Mouse (Mus musculus) hindbrain, embryonic 16.5 days (tissue): ENCODE results near the gene Lct. TPM values are rescaled to one million over a fixed set of nuclear protein-coding genes. Genes with fewer than 3 reads are reported as not detected.
A peak's percentile ranks its signal among the peaks of the same experiment; 100 is the strongest.
"Not testable (repeated sequence)": the region's sequence is repeated elsewhere in the genome, so short reads cannot be mapped to it uniquely, and the experiment has no call there.

Experiments used
- ATAC-seq: fragments of 200-750 bp; cut with Nextera tagmentation; 2 replicates; pipeline ENCODE4 v1.8.0; 2017; ENCODE audit warnings: moderate TSS enrichment, moderate library complexity
- H3K27ac ChIP-seq: fragments of 300-500 bp; sonication (generic); 2 replicates; pipeline ENCODE4 v1.5.1; 2014; ENCODE audit warnings: low read depth, mild to moderate bottlenecking, control low read depth, low read length, moderate library complexity
- H3K27me3 ChIP-seq: fragments of 300-500 bp; sonication (generic); replicated peaks from 2 replicates; pipeline ENCODE4 v1.6.1; 2014; ENCODE audit warnings: low read length; ENCODE audit not compliant: control insufficient read depth, insufficient read depth
- H3K36me3 ChIP-seq: fragments of 300-500 bp; sonication (generic); 2 replicates; pipeline ENCODE4 v1.6.1; 2014; ENCODE audit warnings: mild to moderate bottlenecking, low read length, moderate library complexity, mixed read lengths; ENCODE audit not compliant: control insufficient read depth, insufficient read depth
- H3K4me1 ChIP-seq: fragments of 300-500 bp; sonication (generic); 2 replicates; pipeline ENCODE4 v1.6.1; 2014; ENCODE audit warnings: low read depth, low read length; ENCODE audit not compliant: control insufficient read depth, insufficient read depth
- H3K4me2 ChIP-seq: fragments of 300-500 bp; sonication (generic); 2 replicates; pipeline ENCODE4 v1.6.1; 2014; ENCODE audit warnings: mild to moderate bottlenecking, low read length, control low read depth, moderate library complexity
- H3K4me3 ChIP-seq: fragments of 300-500 bp; sonication (generic); 2 replicates; pipeline ENCODE4 v1.5.1; 2014; ENCODE audit warnings: mild to moderate bottlenecking, low read length, control low read depth, moderate library complexity
- H3K9ac ChIP-seq: fragments of 300-500 bp; sonication (generic); 2 replicates; pipeline ENCODE4 v1.6.1; 2014; ENCODE audit warnings: low read depth, mild to moderate bottlenecking, control low read depth, low read length, moderate library complexity
- H3K9me3 ChIP-seq: fragments of 300-500 bp; sonication (generic); 2 replicates; pipeline ENCODE4 v1.6.1; 2014; ENCODE audit warnings: mild to moderate bottlenecking, low read length, moderate library complexity; ENCODE audit not compliant: control insufficient read depth
- whole genome bisulfite sequencing: fragments of 180-500 bp; shearing (Covaris S2); extraction: QIAGEN DNeasy Blood & Tissue Kit; methylation state at CpG from one replicate; pipeline ENCODE4 v1.1.7; 2014; 5-methylcytosine and 5-hydroxymethylcytosine counted together
- polyA plus RNA-seq: library from polyadenylated mRNA; unstranded; fragments of >200 nt; fragmentation: Nextera tagmentation; extraction: Ambion mirVana; gene quantifications from 2 replicates; pipeline ENCODE4 v1.2.1, GENCODE M21; 2015

The Lct gene
- polyA plus RNA-seq, 1 experiment from 2014 or later: 1.0 TPM

DNA sequence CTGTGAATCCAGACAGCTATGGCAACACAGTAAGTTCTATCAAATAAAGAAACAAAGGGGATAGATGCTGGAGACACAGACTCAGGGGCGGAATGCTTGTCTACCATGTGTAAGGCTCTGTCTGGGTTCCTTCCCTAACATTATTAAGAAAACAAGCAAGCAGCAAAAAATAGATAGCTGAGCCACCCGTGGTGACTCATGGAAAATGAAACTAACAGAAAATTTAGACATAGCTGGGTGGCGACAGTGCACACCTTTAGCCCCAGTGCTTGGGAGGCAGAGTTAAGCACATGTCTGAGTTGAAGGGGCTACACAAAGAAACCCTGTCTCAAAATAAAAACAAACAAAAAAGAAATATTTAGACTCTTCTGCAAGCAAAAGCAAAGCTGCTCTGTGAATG, 29.3 kb upstream of the Lct start:
- WGBS: 56% methylated on average over 3 of the region's 3 CpGs
- Histone ChIP-seq H3K4me2 (peak overlapping the region; percentile 31), H3K27me3 (no peaks in the 10 kb centered on the region), H3K4me3 (no peak overlapping the region), H3K27ac (no peak overlapping the region), H3K9ac (peak overlapping the region; percentile 22; the same call in 1 of the 2 replicates), H3K9me3 (no peaks in the 10 kb centered on the region), H3K36me3 (peaks cover 3% of the 10 kb centered on the region; the same call in 1 of the 2 replicates), H3K4me1 (peaks cover 6% of the 10 kb centered on the region)
- ATAC-seq: no peak

DNA sequence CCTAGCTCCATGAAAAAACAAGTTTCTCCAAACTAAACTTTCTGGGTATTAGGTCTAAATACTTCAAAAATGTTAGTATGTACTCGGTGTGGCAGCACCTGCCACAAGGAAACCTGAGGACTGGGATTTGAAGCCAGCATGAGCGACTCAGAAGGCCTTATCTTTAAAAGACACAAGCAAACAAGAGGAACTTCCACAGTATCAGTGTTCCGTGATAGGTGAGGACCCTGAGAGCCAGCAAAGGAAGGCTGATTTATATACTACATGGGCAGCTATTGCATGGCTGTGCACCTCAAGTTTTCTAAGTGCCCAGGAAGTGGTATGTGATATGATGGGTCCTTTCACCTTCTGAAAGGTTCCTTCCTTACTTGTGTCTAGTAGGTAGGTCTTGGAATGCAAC, 25.0 kb upstream of the Lct start:
- Histone ChIP-seq H3K9ac (no peak overlapping the region), H3K27me3 (no peaks in the 10 kb centered on the region), H3K27ac (no peak overlapping the region), H3K9me3 (no peaks in the 10 kb centered on the region), H3K4me1 (0 out of 2 replicates have a peak, but pooled peaks cover 2% of the 10 kb centered on the region), H3K4me2 (no peak overlapping the region), H3K4me3 (no peak overlapping the region), H3K36me3 (0 out of 2 replicates have a peak, but pooled peaks cover 5% of the 10 kb centered on the region)
- no peak for ATAC-seq
- WGBS: 95% methylated on average over 3 of the region's 3 CpGs

DNA sequence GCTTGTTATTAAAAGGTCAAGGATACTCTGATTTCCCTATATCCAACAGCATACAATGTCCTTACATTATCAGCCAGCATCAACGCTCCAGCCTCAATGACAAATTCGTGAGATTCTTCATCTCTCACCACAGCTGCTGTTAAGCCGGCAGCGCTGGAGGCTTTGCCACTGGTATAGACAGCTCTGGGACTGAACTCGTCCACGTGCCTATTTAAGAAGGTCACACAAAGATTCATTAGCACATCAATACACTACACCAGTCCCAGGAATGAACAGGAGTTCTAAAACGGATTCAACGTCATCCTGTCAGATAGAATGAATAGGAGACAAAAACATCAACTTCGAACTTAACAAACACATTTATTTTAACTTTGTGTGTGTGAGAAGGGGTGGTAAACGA, 16.1 kb upstream of the Lct start:
- H3K4me2 ChIP-seq: no peak overlapping the region
- H3K27ac ChIP-seq: no peak overlapping the region
- no peak overlapping the region for H3K4me3 ChIP-seq
- H3K9ac ChIP-seq: no peak overlapping the region
- no peaks in the 10 kb centered on the region for H3K9me3 ChIP-seq
- no peaks in the 10 kb centered on the region for H3K4me1 ChIP-seq
- 29% methylated on average over 10 of the region's 10 CpGs for WGBS
- ATAC-seq: no peak
- no peaks in the 10 kb centered on the region for H3K27me3 ChIP-seq
- H3K36me3 ChIP-seq: peaks cover 27% of the 10 kb centered on the region

DNA sequence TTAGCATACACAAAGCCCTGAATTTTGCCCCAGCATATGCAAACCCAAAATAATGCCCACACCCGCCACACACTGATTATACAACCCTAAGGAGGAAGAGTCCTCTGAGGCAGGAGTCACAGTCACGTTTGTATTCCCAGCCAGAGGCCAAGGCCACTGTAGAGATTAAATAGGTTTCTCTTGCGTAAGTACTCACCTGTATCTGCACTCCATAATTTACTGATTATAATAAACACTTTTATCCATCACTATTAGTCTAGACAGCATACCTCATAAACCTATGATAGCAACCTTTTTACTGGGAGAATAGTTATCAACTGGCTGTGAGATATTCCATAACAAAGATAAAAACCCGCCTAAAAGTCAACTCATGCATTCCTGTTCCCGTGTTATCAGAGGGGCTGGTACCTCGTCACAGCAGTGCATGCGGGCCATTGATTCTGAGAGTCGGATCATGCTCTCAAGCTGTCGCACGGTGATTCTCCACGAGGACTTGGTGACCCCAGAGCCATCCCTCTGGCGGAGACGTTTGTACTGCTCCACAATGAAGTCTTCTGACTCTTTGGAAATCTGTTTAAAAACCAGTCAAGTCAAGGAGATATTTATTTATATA, 9.7 kb upstream of the Lct start:
- Histone ChIP-seq H3K36me3 (peaks cover 22% of the 10 kb centered on the region), H3K27ac (no peak overlapping the region)

DNA sequence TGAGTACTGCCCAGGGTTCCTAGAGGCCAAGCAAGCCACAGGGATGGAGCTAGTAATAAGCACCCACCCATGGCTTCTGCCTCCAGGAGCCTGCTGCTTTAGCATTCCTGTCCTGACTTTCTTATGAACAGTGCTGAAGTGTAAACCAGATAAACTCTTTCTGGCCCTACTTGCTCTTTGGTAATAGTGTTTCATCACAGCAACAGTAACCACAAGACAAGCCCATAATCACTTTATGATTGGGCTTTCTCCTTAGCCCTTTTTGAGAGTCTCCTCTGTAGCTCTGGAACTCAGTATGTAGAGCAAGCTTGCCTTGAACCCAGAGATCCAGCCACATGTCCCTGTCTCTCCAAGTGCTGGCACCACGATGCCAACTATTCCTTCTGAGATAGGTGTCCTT, 2.2 kb upstream of the Lct start:
- Histone ChIP-seq H3K27me3 (no peaks in the 10 kb centered on the region), H3K4me2 (no peak overlapping the region), H3K4me1 (no peaks in the 10 kb centered on the region), H3K4me3 (no peak overlapping the region), H3K9ac (no peak overlapping the region), H3K9me3 (no peaks in the 10 kb centered on the region), H3K27ac (no peak overlapping the region), H3K36me3 (0 out of 2 replicates have a peak, but pooled peaks cover 7% of the 10 kb centered on the region)
- WGBS: 95% methylated on average over 1 of the region's 1 CpGs
- ATAC-seq: no peak

More for the DNA sequence above, 9.7 kb upstream of the Lct start:
- H3K4me1 ChIP-seq: no peaks in the 10 kb centered on the region
- H3K4me3 ChIP-seq: no peak overlapping the region
- ATAC-seq: no peak
- no peak overlapping the region for H3K4me2 ChIP-seq
- no peak overlapping the region for H3K9ac ChIP-seq
- no peaks in the 10 kb centered on the region for H3K9me3 ChIP-seq
- WGBS: 89% methylated on average over 13 of the region's 13 CpGs
- no peaks in the 10 kb centered on the region for H3K27me3 ChIP-seq

DNA sequence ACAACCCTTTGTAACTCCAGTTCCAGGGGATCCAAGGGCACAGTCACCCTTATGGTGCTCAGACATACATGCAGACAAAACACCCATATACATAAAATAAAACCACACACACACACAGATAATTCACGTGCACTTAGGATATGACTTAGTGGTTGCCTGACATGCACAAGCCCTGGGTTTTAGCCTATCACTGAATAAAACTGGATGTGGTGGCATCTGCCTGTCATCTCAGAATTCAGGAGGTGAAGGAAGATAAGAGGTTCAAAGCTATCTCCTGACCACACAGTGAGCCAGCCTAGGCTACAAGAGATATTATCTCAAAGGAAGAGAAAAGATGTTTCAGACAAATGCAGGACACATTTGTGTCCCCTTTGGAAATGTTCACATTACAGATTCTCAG, 953 bp downstream of the Lct start:
- Histone ChIP-seq H3K4me1 (no peaks in the 10 kb centered on the region), H3K9ac (no peak overlapping the region), H3K4me3 (no peak overlapping the region), H3K9me3 (no peaks in the 10 kb centered on the region), H3K27me3 (no peaks in the 10 kb centered on the region), H3K36me3 (0 out of 2 replicates have a peak, but pooled peaks cover 3% of the 10 kb centered on the region), H3K4me2 (no peak overlapping the region), H3K27ac (no peak overlapping the region)
- 93% methylated on average over 1 of the region's 1 CpGs for WGBS
- no peak for ATAC-seq

DNA sequence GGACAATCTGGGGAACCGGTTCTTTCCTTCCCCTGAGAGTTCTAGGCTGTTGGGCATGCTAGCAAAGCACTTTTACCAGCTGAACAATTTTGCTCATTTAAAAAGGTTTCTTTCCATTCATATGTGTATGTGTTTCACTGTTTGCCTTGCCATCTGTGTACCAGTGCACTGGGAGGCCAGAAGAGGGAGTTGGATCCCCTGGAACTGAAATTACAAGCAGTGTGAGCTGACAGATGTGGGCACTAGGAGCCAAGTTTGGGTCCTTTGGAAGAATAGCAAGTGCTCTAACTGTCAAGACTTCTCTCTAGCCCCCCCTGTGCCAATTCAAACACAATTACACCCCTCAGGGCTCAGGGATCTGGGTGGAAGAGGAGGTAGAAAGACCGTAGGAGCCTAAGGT, 3.3 kb downstream of the Lct start:
- H3K27me3 ChIP-seq: no peaks in the 10 kb centered on the region
- H3K4me1 ChIP-seq: no peaks in the 10 kb centered on the region
- no peaks in the 10 kb centered on the region for H3K9me3 ChIP-seq
- H3K27ac ChIP-seq: no peak overlapping the region
- no peak overlapping the region for H3K4me3 ChIP-seq
- no peak for ATAC-seq
- no peak overlapping the region for H3K9ac ChIP-seq
- no peak overlapping the region for H3K4me2 ChIP-seq
- H3K36me3 ChIP-seq: no peaks in the 10 kb centered on the region
- WGBS: 86% methylated on average over 2 of the region's 2 CpGs

DNA sequence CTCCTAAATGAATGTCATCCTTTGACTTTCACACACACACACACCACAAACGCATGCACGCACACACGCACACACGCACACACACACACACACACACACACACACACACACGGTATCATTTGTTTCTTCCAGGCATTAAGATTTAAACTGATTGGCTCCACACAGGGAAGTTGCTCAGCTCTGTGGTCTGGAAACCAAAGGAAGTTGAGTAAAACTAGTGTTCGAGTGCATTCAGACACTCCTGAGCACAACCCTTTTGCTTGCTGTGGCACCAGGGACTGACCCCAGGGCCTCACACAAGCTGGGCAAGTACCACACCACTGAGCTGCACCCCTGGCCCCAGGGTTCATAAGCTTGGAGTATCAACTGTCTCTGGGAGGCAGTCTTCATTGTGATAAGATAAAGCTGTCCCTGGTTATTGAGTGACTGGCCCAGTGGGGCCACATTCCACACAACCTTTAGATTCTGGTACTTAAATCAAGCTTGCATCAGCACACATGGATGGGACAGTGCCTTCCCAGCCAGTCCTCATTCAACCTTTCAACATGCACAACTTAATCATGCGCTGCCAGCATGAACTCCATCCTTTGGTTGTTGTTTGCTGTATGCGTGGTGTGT, 5.0 kb downstream of the Lct start:
- H3K9me3 ChIP-seq: no peaks in the 10 kb centered on the region
- no peak overlapping the region for H3K4me2 ChIP-seq
- H3K27ac ChIP-seq: no peak overlapping the region
- no peak for ATAC-seq
- no peak overlapping the region for H3K9ac ChIP-seq
- no peaks in the 10 kb centered on the region for H3K27me3 ChIP-seq
- H3K4me1 ChIP-seq: no peaks in the 10 kb centered on the region
- H3K4me3 ChIP-seq: no peak overlapping the region
- WGBS: 91% methylated on average over 8 of the region's 8 CpGs
- H3K36me3 ChIP-seq: no peaks in the 10 kb centered on the region

DNA sequence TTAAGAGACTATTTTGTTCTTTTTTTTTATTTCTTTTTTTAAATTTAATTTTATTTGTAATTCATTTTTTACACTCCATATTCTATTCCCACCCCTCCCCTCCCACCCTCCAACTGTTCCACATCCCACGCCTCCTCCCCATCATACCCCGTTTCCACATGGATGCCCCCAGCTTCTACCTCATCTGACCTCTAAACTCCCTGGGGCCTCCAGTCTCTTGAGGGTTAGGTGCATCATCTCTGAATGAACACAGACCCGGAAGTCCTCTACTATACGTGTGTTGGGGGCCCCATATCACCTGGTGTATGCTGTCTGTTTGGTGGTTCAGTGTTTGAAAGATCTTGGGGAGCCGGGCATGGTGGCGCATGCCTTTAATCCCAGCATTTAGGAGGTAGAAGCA, 8.9 kb downstream of the Lct start:
- not testable (repeated sequence) for H3K27me3 ChIP-seq, H3K4me1 ChIP-seq, H3K4me2 ChIP-seq, H3K9ac ChIP-seq, H3K9me3 ChIP-seq, H3K4me3 ChIP-seq, H3K36me3 ChIP-seq, ATAC-seq, H3K27ac ChIP-seq
- WGBS: 85% methylated on average over 6 of the region's 6 CpGs
